Mouse (Mus musculus) urinary bladder, postnatal 25 days (tissue): ENCODE measurements at regions not wholly inside any gene's neighbourhood (a gene's known extent, or its start where the extent isn't known, plus 50 kb on each side); places are given as distances from the start of the nearest gene placed in this dataset.

ENCODE experiments used
- DNase-seq: peaks from one replicate; pipeline ENCODE4 v3.0.0; 2022; ENCODE audit warnings: low spot score

DNA sequence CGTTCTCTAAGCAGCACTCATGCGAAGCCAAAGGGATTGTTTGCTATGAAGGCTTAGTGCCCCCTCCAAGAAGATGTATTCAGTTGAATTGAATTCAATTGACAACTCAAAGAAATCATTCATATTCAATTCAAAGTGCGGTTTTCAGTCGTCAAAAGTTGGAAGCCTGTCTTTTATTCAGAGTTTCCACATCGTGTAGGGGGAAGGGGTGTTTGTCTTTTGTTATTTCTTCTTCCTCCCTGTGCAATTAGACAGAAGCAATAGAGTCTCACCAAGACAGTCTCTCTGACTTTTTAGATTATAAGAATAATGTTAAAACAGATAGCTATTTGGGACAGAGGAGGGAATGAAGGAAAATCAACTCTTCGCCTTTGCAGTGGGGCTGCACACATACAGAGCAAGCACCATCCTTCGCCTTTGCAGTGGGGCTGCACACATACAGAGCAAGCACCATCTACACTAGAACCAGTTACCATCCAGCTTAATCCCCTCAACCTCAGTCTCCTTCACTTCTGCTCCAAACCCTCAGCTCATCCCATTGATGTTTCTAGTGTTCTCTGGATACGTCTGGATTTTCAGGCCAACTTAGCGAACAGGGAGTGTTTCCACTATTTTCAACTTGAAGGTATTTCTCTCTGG is 246.7 kb downstream of the Fam49a start:
- DNase-seq = no peak

DNA sequence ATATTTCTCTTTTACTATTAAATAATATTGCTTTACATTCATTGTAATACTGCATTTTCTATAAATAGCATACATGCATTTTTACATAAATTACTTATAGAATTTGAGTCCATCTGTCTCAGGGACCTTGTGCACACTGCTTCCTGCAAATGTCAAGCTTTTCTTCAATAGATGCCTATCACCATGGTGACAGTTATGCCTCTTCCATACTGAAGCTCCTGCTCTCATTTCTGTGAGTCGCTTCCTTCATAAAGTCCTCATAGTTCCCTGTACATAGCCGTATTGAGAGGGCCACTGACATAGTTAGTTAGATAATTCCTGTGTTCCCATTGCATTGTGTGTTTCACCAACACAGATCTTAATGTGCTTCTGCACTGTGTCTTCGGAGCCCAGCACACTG is 244.7 kb downstream of the Fam49a start:
- DNase-seq = no peak

DNA sequence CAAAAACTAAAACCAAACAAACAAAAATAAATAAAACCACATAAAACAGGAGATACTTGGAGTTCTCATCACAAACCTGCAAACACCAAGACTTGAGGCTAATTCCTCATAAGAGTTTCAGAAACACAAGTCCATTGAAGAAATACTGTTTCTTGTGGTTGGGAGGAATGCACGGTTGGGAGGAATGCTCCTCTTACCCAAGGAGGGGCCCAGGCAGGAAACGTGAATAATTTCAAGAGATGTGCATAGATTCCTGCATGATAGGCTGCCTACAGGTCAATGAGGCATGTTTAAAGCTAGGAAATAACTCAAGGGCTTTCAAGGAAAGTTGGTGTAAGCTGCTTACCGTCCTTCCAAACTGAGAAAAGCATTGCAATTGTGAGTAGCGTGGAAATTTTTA is 243.7 kb downstream of the Fam49a start:
- DNase-seq = no peak

DNA sequence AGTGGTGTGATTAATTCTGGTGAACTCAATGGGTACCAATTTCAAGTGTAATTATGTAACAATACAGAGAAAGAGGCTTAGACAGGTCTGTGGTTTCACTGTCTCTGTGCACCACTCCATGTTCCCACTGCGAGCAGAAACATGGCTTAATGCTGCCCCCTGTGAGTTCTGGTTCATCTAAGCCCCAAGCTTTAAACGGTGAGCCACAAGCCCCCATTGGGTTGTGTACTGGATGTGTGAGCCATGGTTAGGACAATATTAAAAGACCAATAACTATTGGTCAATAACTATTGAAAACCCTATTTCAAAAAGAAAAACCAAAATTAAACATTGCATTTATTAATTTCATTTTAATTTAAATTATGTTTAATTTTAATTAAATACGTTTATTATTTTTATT is 238.0 kb downstream of the Fam49a start:
- DNase-seq = no peak

- no peak for DNase-seq
Measured at GRCm38 (mm10) chr12:12498621-12499020, 236.7 kb downstream of the Fam49a start.

DNA sequence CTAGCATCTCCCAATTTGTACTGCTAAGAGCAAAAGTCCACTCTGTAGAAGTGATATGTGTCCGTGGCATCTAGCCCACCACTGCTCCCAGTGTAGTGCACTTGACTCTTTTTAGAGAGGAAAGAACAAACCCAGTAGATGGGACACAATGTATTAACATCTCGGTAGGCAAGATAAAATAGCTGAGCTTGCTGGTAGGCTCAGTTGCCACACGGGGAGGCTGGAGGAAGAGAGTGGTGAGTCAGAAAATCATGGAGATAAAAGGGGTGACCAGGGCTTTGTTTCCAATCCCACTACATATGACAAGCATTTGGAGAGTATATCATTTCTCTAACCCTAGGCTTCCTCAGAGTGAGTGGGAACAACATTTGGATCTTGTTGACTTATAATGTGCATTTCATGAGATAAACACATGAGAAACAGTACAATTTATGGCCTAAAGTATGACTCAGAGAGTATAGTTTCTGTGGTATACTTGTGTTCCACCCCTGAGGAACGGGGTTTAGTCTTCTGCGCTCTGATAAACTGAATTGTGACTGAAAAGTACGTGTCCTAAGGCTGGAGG is 235.4 kb downstream of the Fam49a start:
- no peak for DNase-seq

- no peak for DNase-seq
Measured at GRCm38 (mm10) chr12:12496593-12497141, 234.7 kb downstream of the Fam49a start.

DNA sequence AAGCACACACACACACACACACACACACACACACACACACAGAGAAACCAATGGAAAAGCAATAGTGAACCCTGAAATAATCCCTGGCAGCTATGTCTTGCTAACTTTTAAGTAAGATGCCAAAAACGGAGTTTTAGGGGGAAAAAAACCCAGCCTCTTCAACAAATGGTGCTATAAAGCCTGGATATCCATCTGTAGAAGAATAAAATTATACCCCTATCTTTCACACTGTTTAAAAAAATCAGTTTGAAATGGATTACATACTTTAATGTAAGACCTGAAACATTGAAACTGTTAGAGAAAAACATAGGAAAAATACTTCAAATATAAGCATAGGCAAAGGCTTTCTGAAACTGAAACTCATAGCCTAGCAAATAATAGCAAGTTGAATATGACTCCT is 228.2 kb downstream of the Fam49a start:
- no peak for DNase-seq

- DNase-seq = no peak
Measured at GRCm38 (mm10) chr12:12488090-12488489, 226.2 kb downstream of the Fam49a start.

DNA sequence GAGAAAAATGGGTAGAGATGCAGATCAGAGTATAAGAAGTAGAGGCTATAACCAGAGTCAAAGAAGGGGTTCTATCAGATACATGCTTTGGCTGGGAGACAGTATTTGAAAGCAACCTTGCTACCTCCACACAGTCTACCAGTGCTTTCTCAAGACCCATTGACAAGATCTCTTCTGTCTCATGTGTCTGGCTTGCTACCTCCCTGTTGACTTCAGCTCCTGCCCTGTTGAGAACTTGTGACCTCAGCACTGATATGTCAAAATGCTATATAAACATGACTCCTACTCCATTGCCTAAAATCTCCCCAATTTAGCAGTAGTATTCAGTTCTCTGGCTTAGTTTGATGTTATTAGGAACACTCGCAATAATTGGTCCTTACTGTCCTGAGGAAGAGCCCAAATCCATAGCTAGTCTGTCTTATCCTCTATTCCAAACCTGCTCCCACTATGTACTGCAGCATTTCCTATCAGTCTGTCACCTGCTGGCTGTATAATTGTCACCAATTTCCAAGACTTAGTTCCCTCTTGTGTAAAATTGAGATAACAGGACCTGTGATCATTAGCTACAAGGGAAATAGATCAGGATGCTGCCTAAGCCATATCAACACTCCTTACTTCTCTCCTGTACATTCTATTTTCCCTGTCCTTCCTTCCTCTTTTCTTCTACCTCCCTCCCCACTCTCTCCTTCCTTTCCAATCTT is 224.9 kb downstream of the Fam49a start:
- no peak for DNase-seq

DNA sequence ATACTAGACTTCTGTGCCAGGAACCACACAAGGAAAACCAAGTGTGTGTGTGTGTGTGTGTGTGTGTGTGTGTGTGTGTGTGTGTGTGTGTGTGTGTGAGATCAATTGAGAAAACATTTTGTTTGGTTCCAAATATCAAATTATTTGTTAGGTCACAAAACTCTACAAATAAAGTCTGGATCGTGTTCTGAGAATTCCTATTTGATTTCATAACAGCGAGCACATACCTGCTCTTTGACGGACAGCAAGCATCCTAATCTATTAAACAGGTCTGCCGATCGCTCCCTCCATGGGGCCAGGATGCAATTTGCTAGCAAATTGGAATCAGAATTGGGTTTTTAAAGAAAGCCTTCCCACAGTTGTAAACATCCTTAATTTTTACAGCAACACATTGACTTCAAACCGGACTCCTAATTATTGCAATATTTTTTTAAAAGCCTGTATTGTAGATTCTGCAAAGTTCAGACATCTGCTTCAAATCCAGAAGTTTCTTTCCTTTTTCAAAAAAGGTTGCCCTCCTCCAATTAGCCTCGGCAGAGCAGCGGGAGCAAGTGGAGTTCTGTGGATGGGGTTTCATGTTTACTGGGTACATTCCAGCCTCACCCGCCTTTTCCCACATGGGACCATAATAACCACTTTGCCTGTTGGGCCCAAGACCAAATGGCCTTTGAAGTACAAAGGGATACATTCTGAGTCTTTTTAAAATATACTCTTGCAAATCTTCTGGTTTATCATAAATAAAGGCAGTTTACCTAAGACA is 223.2 kb downstream of the Fam49a start:
- DNase-seq = no peak

DNA sequence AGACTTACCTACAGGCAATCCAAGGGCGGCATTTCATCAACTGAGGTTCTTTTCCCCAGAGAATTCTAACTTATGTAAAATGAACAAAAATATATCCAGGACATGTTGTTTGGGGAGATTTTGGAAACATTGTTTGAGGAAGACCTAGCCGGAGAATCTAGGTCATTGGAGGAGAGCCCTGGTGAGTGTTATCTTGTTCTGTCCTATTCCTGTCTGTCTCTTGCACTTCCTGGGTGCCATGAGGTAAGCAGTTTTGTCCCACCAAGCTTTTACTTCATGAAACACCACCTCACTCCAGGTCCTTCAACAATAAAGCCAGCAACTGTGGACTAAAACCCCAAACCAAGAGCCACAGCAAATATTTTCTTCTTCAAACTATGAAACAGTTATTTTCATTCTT is 218.5 kb downstream of the Fam49a start:
- no peak for DNase-seq

DNA sequence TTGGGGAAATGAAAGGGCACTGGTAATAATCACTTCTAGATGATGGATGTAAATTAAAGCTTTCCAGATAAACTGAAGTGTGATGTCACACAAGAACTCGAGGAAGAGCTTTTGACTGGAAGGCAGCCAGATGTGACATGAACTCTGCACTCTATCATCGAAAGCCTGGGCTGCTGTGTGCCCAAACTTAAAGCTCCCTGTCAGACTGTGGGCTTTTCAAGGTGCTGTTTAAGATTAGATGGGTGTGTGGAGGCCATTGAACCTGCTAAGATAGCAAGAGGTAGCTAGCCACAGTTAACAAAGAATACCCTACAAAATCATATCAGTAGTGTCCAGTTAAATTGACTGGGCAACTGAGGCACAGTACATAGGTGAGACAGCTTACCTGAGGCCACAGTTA is 190.1 kb downstream of the Fam49a start:
- DNase-seq = no peak

DNA sequence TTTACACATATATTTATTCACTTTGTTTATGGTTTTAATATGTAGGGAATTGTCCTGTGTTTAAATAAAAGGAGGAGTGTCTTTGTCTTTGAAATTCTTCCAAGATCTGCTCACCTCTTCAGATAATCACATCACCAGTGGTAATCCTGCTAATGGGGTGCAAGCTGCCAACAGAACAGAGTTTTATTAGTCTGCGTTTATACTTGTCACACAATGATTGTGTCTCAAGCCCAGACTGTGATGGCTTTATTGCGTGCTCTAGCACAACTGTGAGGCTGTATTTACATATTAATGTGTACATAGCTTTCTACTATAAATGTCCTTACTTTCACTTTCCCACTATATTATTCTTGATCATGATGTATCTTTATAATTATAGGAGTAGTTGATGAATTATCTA is 184.8 kb downstream of the Fam49a start:
- DNase-seq = no peak

DNA sequence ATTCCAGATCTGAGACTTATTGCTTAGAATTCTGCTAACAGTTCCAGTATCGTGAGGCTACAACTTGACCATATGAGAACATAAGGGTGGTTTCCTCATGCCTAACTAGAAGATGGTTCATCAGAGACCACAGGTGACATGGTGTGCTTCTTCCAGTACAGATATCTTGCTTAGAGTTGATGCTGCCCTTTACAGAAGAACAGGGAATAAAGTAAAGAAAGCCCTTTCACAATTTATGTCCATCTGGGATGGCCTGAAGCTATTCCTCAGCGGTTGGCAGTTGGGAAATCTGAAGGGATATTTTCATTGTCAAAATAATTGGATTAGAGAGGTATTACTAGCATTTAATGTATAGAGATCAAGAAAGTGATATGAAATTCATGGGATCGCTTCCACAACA is 184.3 kb downstream of the Fam49a start:
- DNase-seq = no peak

DNA sequence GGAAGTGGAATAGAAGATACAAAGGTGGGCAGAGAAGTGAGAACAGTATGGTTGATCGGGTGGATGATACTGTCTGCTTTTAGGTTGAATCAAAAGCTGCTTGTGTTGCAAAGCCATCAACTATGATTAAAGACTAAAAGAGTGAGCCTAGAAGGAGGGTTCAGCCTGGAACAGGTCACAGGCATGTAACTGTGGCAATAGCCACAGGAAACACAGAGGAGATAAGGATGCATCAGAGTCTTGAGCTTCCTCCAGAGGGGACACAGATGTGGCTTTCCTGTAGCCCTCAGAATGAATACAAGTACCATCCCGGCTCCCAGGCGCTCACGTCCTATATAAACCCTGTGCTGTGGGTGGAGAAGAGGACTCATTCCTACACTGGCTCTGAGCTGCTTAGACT is 180.9 kb downstream of the Fam49a start:
- DNase-seq = no peak

DNA sequence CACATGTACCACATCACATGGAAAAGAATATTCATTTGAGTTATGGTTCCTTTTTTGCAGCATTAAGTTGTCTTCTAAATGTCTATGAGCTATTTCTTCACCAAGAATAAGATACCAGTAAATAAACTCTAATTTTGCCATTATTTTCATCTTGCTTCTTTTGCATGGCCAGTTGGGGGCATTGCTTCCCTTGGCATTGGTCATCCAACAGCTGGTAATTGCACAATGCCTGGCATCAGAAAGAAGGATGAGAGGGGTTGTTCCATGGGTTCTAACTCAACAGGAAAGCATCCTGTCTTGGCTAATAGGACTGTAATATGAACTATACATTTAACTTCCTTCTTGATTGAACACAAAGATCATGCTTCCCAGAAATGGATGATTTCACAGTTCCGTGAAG is 174.4 kb downstream of the Fam49a start:
- DNase-seq = no peak

GRCm38 (mm10) chr12:12432597-12432996 is 170.7 kb downstream of the Fam49a start:
- no peak for DNase-seq
